In genomic region chr1:127484188-127484587, GRCm38 (mm10) we compare ENCODE assay signal across 9 mouse cellular contexts.
A peak's percentile ranks its signal among the peaks of the same experiment; 100 is the strongest.
DNase-seq lines count a peak whose midpoint lies in the region; ATAC-seq and TF ChIP-seq lines count a peak whose summit lies in the region.
"Had no signal": no experiment of that assay in that cellular context is flagged by ENCODE, and none has a peak within 500 bp of the region (broad histone marks: within the 10 kb centered on the region; RNA-seq: fewer than 3 reads in every experiment).

No protein-coding gene starts in this region.

- TF ChIP-seq EP300 in liver, postnatal 0 days (IDR thresholded peaks at IDR 0.05; ENCODE audit: low read depth): no peak

- TF ChIP-seq CTCF in liver, postnatal 0 days (IDR thresholded peaks at IDR 0.05; ENCODE audit: low read depth): peak; percentile 24

- H3K36me3 ChIP-seq in liver, postnatal 0 days (replicated peaks; ENCODE audit: insufficient read depth, low read length): no peaks in the 10 kb centered on the region
- H3K36me3 ChIP-seq in liver, embryonic 12.5 days: no peaks in the 10 kb centered on the region
- no peaks in the 10 kb centered on the region for H3K36me3 ChIP-seq in midbrain, embryonic 15.5 days (replicated peaks)
- H3K36me3 ChIP-seq: G1E had no signal

- H3K4me3 ChIP-seq in liver, postnatal 0 days (ENCODE audit: low read depth, low read length): no peak overlapping the region
- no peak overlapping the region for H3K4me3 ChIP-seq in liver, embryonic 12.5 days
- H3K4me3 ChIP-seq in midbrain, embryonic 15.5 days: no peak overlapping the region

- H3K9me3 ChIP-seq in liver, postnatal 0 days (ENCODE audit: low read length): no peaks in the 10 kb centered on the region
- no peaks in the 10 kb centered on the region for H3K9me3 ChIP-seq in liver, embryonic 12.5 days (replicated peaks)
- H3K9me3 ChIP-seq in midbrain, embryonic 15.5 days: no peaks in the 10 kb centered on the region

- no peak for ATAC-seq in liver, postnatal 0 days
- ATAC-seq in liver, embryonic 12.5 days: no peak
- ATAC-seq in midbrain, embryonic 15.5 days (replicated peaks): 0 out of 2 replicates have a peak, but pooled peaks have one; percentile 13

- no peak overlapping the region for H3K4me2 ChIP-seq in liver, postnatal 0 days (ENCODE audit: low read depth, low read length)
- H3K4me2 ChIP-seq in liver, embryonic 12.5 days: no peak overlapping the region
- H3K4me2 ChIP-seq in midbrain, embryonic 15.5 days: no peak overlapping the region

- peak; percentile 11 to 19 for DNase-seq in heart, adult 18-20 months
- DNase-seq in heart, adult 8-10 months (ENCODE audit: low spot score): no peak
- no peak for DNase-seq in liver, postnatal 0 days
- peak; percentile 77 for DNase-seq in R1 (ENCODE audit: low read depth, low spot score)
- DNase-seq in spleen, postnatal 4 days (ENCODE audit: low spot score in 2 of 2): no peak
- no peak for DNase-seq in spleen, postnatal 14 days (ENCODE audit: low spot score in 2 of 2)

- H3K9ac ChIP-seq in liver, postnatal 0 days (replicated peaks): no peak overlapping the region
- no peak overlapping the region for H3K9ac ChIP-seq in liver, embryonic 12.5 days
- H3K9ac ChIP-seq in midbrain, embryonic 15.5 days: no peak overlapping the region

- no peak overlapping the region for H3K27ac ChIP-seq in liver, postnatal 0 days (ENCODE audit: low read depth)
- no peak overlapping the region for H3K27ac ChIP-seq in liver, embryonic 12.5 days
- no peak overlapping the region for H3K27ac ChIP-seq in midbrain, embryonic 15.5 days

- 88% methylated on average over 8 of the region's 8 CpGs for WGBS in liver, postnatal 0 days (ENCODE audit: insufficient replicate concordance)
- 74% methylated on average over 8 of the region's 8 CpGs for WGBS in liver, embryonic 12.5 days (ENCODE audit: insufficient replicate concordance)
- 95% methylated on average over 8 of the region's 8 CpGs for WGBS in midbrain, embryonic 15.5 days

- H3K4me1 ChIP-seq in liver, postnatal 0 days (ENCODE audit: insufficient read depth): no peaks in the 10 kb centered on the region
- H3K4me1 ChIP-seq in liver, embryonic 12.5 days: no peaks in the 10 kb centered on the region
- H3K4me1 ChIP-seq in midbrain, embryonic 15.5 days: no peaks in the 10 kb centered on the region

- no peaks in the 10 kb centered on the region for H3K27me3 ChIP-seq in liver, postnatal 0 days (ENCODE audit: insufficient read depth, low read length)
- H3K27me3 ChIP-seq in liver, embryonic 12.5 days (replicated peaks): no peaks in the 10 kb centered on the region
- no peaks in the 10 kb centered on the region for H3K27me3 ChIP-seq in midbrain, embryonic 15.5 days (replicated peaks)

Comparison
In these comparisons a context has a peak if more than half of its experiments do, and no peak if none do; other contexts are left out.
1. DNase-seq: peak in heart, adult 18-20 months (2 of 2) and R1 (single experiment); none in heart, adult 8-10 months (single experiment), liver, postnatal 0 days (single experiment), spleen, postnatal 4 days (0 of 2) and spleen, postnatal 14 days (0 of 2).